Mouse (Mus musculus): Measurements from ENCODE around the gene Dpm1. TPM values are rescaled to one million over a fixed set of nuclear protein-coding genes. Genes with fewer than 3 reads are reported as not detected.

Gene Dpm1
- polyA plus RNA-seq, 1 experiment = 14.0 TPM

DNA sequence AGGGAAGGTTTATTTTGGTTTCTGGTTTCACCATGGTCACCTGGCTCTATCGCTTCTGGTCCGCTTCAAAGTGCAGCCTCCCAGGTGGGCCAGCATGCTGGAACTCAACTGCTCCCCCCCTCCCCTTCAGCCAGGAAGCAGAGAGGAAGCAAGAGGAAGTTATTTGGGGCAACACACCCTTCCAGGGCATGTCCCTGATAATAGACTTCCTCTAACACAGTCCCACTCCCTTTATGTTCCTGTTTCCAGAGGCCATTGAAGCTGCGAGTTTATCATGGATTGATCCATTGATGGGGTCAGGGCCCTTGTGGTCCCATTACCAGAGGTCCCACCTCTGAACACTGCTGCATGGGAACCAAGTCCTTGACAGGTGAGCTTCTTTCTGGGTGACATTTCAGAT lies 29.7 kb upstream of the Dpm1 start:
- H3K79me3 ChIP-seq (ENCODE audit: low read depth) = no peaks in the 10 kb centered on the region
- H3K27me3 ChIP-seq (ENCODE audit: control insufficient read depth, insufficient read depth, insufficient read length) = peaks cover 70% of the 10 kb centered on the region
- no peak overlapping the region for H3ac ChIP-seq (ENCODE audit: control insufficient read depth, insufficient read length, low read depth)
- no peaks in the 10 kb centered on the region for H3K36me3 ChIP-seq (ENCODE audit: control insufficient read depth, insufficient read depth)
- TF ChIP-seq MYOG (IDR thresholded peaks at IDR 0.05; ENCODE audit: control insufficient read depth, extremely low read depth, insufficient read length) = no peak
- no peak for TF ChIP-seq FOSL1 (IDR thresholded peaks at IDR 0.05; ENCODE audit: insufficient read depth, low read length, poor library complexity, severe bottlenecking)
- no peak for TF ChIP-seq CEBPB (IDR thresholded peaks at IDR 0.05; ENCODE audit: low read depth)
- no peaks in the 10 kb centered on the region for H3K79me2 ChIP-seq (ENCODE audit: control insufficient read depth, insufficient read depth)
- H3K4me3 ChIP-seq (ENCODE audit: insufficient read depth, poor library complexity, severe bottlenecking) = no peak overlapping the region

GRCm38 (mm10) chr2:168259046-168259445 lies 28.7 kb upstream of the Dpm1 start:
- no peak for TF ChIP-seq MYOD1 (IDR thresholded peaks at IDR 0.05; ENCODE audit: control insufficient read depth, insufficient read length, low read depth)
- TF ChIP-seq CEBPB (IDR thresholded peaks at IDR 0.05; ENCODE audit: low read depth) = no peak
- TF ChIP-seq MYOG (IDR thresholded peaks at IDR 0.05; ENCODE audit: control insufficient read depth, extremely low read depth, insufficient read length) = no peak
- no peak for TF ChIP-seq CTCF (IDR thresholded peaks at IDR 0.05; ENCODE audit: control insufficient read depth, insufficient read depth, insufficient read length)
- TF ChIP-seq FOSL1 (IDR thresholded peaks at IDR 0.05; ENCODE audit: insufficient read depth, low read length, poor library complexity, severe bottlenecking) = no peak
- TF ChIP-seq USF1 (IDR thresholded peaks at IDR 0.05; ENCODE audit: low read depth) = no peak
- no peak for TF ChIP-seq MAX (IDR thresholded peaks at IDR 0.05)
- no peak overlapping the region for H3K4me3 ChIP-seq (ENCODE audit: insufficient read depth, poor library complexity, severe bottlenecking)
- H3K79me3 ChIP-seq (ENCODE audit: low read depth) = no peaks in the 10 kb centered on the region
- no peaks in the 10 kb centered on the region for H3K79me2 ChIP-seq (ENCODE audit: control insufficient read depth, insufficient read depth)
- peaks cover 75% of the 10 kb centered on the region for H3K27me3 ChIP-seq (ENCODE audit: control insufficient read depth, insufficient read depth, insufficient read length)
- H3ac ChIP-seq (ENCODE audit: control insufficient read depth, insufficient read length, low read depth) = no peak overlapping the region
- no peaks in the 10 kb centered on the region for H3K36me3 ChIP-seq (ENCODE audit: control insufficient read depth, insufficient read depth)

- H3K79me2 ChIP-seq (ENCODE audit: control insufficient read depth, insufficient read depth) = no peaks in the 10 kb centered on the region
- H3K36me3 ChIP-seq (ENCODE audit: control insufficient read depth, insufficient read depth) = no peaks in the 10 kb centered on the region
- no peaks in the 10 kb centered on the region for H3K79me3 ChIP-seq (ENCODE audit: low read depth)
- TF ChIP-seq MYOG (IDR thresholded peaks at IDR 0.05; ENCODE audit: control insufficient read depth, extremely low read depth, insufficient read length) (no peak), MYOD1 (IDR thresholded peaks at IDR 0.05; ENCODE audit: control insufficient read depth, insufficient read length, low read depth) (no peak), FOSL1 (IDR thresholded peaks at IDR 0.05; ENCODE audit: insufficient read depth, low read length, poor library complexity, severe bottlenecking) (no peak), CEBPB (IDR thresholded peaks at IDR 0.05; ENCODE audit: low read depth) (no peak), MAX (IDR thresholded peaks at IDR 0.05) (no peak), CTCF (IDR thresholded peaks at IDR 0.05; ENCODE audit: control insufficient read depth, insufficient read depth, insufficient read length) (no peak), USF1 (IDR thresholded peaks at IDR 0.05; ENCODE audit: low read depth) (no peak)
- no peak overlapping the region for H3ac ChIP-seq (ENCODE audit: control insufficient read depth, insufficient read length, low read depth)
- H3K27me3 ChIP-seq (ENCODE audit: control insufficient read depth, insufficient read depth, insufficient read length) = peaks cover 74% of the 10 kb centered on the region
- no peak overlapping the region for H3K4me3 ChIP-seq (ENCODE audit: insufficient read depth, poor library complexity, severe bottlenecking)
Observed at GRCm38 (mm10) chr2:168257188-168257587, 26.8 kb upstream of the Dpm1 start.

DNA sequence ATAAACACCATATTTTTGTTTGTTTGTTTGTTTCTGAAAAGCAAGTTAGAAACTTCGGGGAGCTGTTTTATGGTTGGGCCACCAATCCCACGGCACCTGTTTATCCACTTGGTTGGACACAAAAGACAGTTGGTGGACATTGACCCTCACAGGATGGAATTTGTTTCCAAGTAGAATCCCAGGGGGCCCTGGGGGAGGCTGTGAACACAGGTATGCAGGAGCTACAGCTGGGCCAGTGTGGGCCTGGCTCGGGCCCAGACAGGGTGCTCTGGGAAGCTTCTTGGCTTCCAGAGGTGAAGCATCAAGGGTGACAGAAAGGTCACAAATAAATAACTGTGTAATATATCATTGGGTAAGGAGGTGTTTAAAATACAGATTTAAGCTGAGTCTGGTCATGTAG lies 26.1 kb upstream of the Dpm1 start:
- TF ChIP-seq CEBPB (IDR thresholded peaks at IDR 0.05; ENCODE audit: low read depth) = no peak
- TF ChIP-seq FOSL1 (IDR thresholded peaks at IDR 0.05; ENCODE audit: insufficient read depth, low read length, poor library complexity, severe bottlenecking) = no peak
- TF ChIP-seq MYOD1 (IDR thresholded peaks at IDR 0.05; ENCODE audit: control insufficient read depth, insufficient read length, low read depth) = no peak
- no peak for TF ChIP-seq USF1 (IDR thresholded peaks at IDR 0.05; ENCODE audit: low read depth)
- no peak for TF ChIP-seq MAX (IDR thresholded peaks at IDR 0.05)
- no peak overlapping the region for H3ac ChIP-seq (ENCODE audit: control insufficient read depth, insufficient read length, low read depth)
- no peak overlapping the region for H3K4me3 ChIP-seq (ENCODE audit: insufficient read depth, poor library complexity, severe bottlenecking)
- H3K79me2 ChIP-seq (ENCODE audit: control insufficient read depth, insufficient read depth) = no peaks in the 10 kb centered on the region
- peaks cover 67% of the 10 kb centered on the region for H3K27me3 ChIP-seq (ENCODE audit: control insufficient read depth, insufficient read depth, insufficient read length)
- no peaks in the 10 kb centered on the region for H3K36me3 ChIP-seq (ENCODE audit: control insufficient read depth, insufficient read depth)
- H3K79me3 ChIP-seq (ENCODE audit: low read depth) = no peaks in the 10 kb centered on the region

- Histone ChIP-seq H3ac (ENCODE audit: control insufficient read depth, insufficient read length, low read depth) (no peak overlapping the region), H3K36me3 (ENCODE audit: control insufficient read depth, insufficient read depth) (no peaks in the 10 kb centered on the region), H3K79me3 (ENCODE audit: low read depth) (no peaks in the 10 kb centered on the region), H3K4me3 (ENCODE audit: insufficient read depth, poor library complexity, severe bottlenecking) (no peak overlapping the region), H3K27me3 (ENCODE audit: control insufficient read depth, insufficient read depth, insufficient read length) (peaks cover 41% of the 10 kb centered on the region), H3K79me2 (ENCODE audit: control insufficient read depth, insufficient read depth) (no peaks in the 10 kb centered on the region)
- TF ChIP-seq MYOD1 (IDR thresholded peaks at IDR 0.05; ENCODE audit: control insufficient read depth, insufficient read length, low read depth) = no peak
- TF ChIP-seq MYOG (IDR thresholded peaks at IDR 0.05; ENCODE audit: control insufficient read depth, extremely low read depth, insufficient read length) = no peak
- no peak for TF ChIP-seq CEBPB (IDR thresholded peaks at IDR 0.05; ENCODE audit: low read depth)
- no peak for TF ChIP-seq FOSL1 (IDR thresholded peaks at IDR 0.05; ENCODE audit: insufficient read depth, low read length, poor library complexity, severe bottlenecking)
- no peak for TF ChIP-seq MAX (IDR thresholded peaks at IDR 0.05)
- TF ChIP-seq CTCF (IDR thresholded peaks at IDR 0.05; ENCODE audit: control insufficient read depth, insufficient read depth, insufficient read length) = no peak
- TF ChIP-seq USF1 (IDR thresholded peaks at IDR 0.05; ENCODE audit: low read depth) = no peak
Observed at GRCm38 (mm10) chr2:168253822-168254221, 23.4 kb upstream of the Dpm1 start.

DNA sequence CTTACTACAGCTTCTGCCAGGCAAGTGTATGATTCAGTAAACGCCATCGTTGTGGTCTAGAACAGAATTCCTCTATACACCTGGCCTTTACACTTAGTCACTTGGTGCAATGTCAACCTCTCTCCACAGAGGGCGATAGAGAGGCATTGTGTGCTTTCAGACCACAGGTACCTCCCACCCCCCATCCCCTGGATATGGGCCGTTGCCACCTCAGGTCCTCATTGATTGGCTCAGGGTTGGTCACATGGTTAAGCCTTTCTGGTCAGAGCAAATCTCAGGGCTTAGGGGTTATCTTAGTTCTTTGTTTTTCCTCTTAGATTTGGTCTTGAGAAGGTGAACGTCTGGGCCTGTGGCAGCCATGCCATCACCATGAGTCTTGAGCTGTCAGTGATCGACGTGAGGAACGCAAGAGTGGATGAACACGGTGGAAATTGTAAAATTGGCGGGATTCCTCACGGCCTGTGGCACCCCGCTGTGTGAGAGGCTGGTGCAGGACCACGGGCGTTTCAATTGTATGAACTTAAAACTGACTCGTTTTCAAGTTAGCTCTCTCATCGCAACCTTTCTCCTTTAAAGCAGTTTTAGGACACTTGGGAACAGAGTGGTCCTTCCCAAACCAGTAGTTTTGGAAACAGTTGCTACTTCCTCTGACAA lies 22.4 kb upstream of the Dpm1 start:
- Histone ChIP-seq H3K79me3 (ENCODE audit: low read depth) (no peaks in the 10 kb centered on the region), H3K27me3 (ENCODE audit: control insufficient read depth, insufficient read depth, insufficient read length) (peaks cover 36% of the 10 kb centered on the region), H3ac (ENCODE audit: control insufficient read depth, insufficient read length, low read depth) (no peak overlapping the region), H3K4me3 (ENCODE audit: insufficient read depth, poor library complexity, severe bottlenecking) (no peak overlapping the region), H3K79me2 (ENCODE audit: control insufficient read depth, insufficient read depth) (no peaks in the 10 kb centered on the region), H3K36me3 (ENCODE audit: control insufficient read depth, insufficient read depth) (no peaks in the 10 kb centered on the region)
- TF ChIP-seq FOSL1 (IDR thresholded peaks at IDR 0.05; ENCODE audit: insufficient read depth, low read length, poor library complexity, severe bottlenecking) = no peak
- TF ChIP-seq CEBPB (IDR thresholded peaks at IDR 0.05; ENCODE audit: low read depth) = no peak
- no peak for TF ChIP-seq CTCF (IDR thresholded peaks at IDR 0.05; ENCODE audit: control insufficient read depth, insufficient read depth, insufficient read length)
- no peak for TF ChIP-seq MYOD1 (IDR thresholded peaks at IDR 0.05; ENCODE audit: control insufficient read depth, insufficient read length, low read depth)
- no peak for TF ChIP-seq USF1 (IDR thresholded peaks at IDR 0.05; ENCODE audit: low read depth)
- no peak for TF ChIP-seq MYOG (IDR thresholded peaks at IDR 0.05; ENCODE audit: control insufficient read depth, extremely low read depth, insufficient read length)
- no peak for TF ChIP-seq MAX (IDR thresholded peaks at IDR 0.05)
